Mouse (Mus musculus): ENCODE data around the gene Lonrf2.

GRCm38 (mm10) chr1:38767812-38768211 lies 68.7 kb downstream of the Lonrf2 start:
- TF ChIP-seq CTCF (conservative IDR thresholded peaks at IDR 0.05; ENCODE audit: low read length) (peak; percentile 68), NANOG (IDR thresholded peaks at IDR 0.05; ENCODE audit: borderline replicate concordance, low read length) (no peak), POU5F1 (IDR thresholded peaks at IDR 0.05; ENCODE audit: borderline replicate concordance, low read length) (no peak)

Data from E14TG2a.4 (cell line).